Mouse (Mus musculus): ENCODE results near the gene Shank2. TPM values are rescaled to one million over a fixed set of nuclear protein-coding genes. Genes with fewer than 3 reads are reported as not detected.

Shank2 gene
- polyA plus RNA-seq, 1 experiment from 2014 or later, result 2.1 TPM

DNA sequence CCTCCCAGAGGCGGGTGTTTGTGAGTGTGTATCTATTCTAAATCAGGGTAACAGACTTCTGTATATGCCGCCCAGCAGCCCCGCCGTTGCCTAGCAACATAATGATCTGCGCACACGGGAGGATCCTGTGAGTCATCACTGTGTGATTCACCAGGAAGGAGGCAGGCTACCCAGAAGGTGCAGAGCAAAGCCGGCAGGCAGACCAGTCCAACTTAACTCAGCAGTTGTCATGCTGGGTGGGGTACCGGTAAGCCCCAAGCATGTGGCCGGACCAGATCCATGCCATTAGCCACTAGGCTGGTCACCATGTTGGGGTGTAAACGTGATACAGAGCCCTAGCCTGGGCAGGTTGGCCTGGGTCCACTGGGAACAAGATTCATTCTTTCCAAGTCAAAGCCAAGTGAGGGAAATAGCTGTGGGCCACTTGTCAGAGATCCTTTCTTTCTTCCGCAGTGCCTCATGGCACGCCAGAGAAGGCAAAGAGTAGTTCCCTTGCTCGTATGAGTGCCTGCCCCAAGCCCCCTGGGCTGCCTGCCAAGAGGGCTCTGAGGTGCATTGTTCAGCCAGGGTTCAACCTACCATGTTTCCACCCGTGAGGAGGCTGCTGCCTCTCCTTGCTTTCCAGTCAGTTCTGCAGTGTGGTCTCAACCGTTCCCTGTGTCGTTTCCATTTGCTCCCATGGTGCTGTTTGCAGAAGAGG, 416.1 kb downstream of the Shank2 start:
- no peak overlapping the region for H3K9ac ChIP-seq (ENCODE audit: low read length)
- H3K9me3 ChIP-seq (ENCODE audit: control insufficient read depth, low read length), result no peaks in the 10 kb centered on the region
- H3K36me3 ChIP-seq (ENCODE audit: control insufficient read depth, insufficient read depth, low read length), result no peaks in the 10 kb centered on the region
- no peak overlapping the region for H3K4me2 ChIP-seq (ENCODE audit: low read depth)
- peak; percentile 69 for ATAC-seq (ENCODE audit: insufficient read depth, low FRiP score, low TSS enrichment)
- 49% methylated on average over 16 of the region's 16 CpGs for WGBS
- H3K27me3 ChIP-seq (ENCODE audit: control insufficient read depth, insufficient read depth, low read length), result no peaks in the 10 kb centered on the region
- H3K27ac ChIP-seq (ENCODE audit: low read depth, low read length), result peak overlapping the region; percentile 50; the same call in 1 of the 2 replicates
- DNase-seq (ENCODE audit: low spot score), result peak; percentile 62
- peaks cover 8% of the 10 kb centered on the region; the same call in 1 of the 2 replicates for H3K4me1 ChIP-seq (ENCODE audit: control insufficient read depth, insufficient read depth, low read length)
- H3K4me3 ChIP-seq (ENCODE audit: low read depth, low read length), result no peak overlapping the region

GRCm38 (mm10) chr7:144420552-144420951, 418.8 kb downstream of the Shank2 start:
- H3K4me2 ChIP-seq (ENCODE audit: low read depth), result no peak overlapping the region
- H3K4me3 ChIP-seq (ENCODE audit: low read depth, low read length), result no peak overlapping the region
- H3K36me3 ChIP-seq (ENCODE audit: control insufficient read depth, insufficient read depth, low read length), result no peaks in the 10 kb centered on the region
- no peaks in the 10 kb centered on the region for H3K9me3 ChIP-seq (ENCODE audit: control insufficient read depth, low read length)
- WGBS, result 30% methylated on average over 16 of the region's 16 CpGs
- H3K27me3 ChIP-seq (ENCODE audit: control insufficient read depth, insufficient read depth, low read length), result no peaks in the 10 kb centered on the region
- no peak for DNase-seq (ENCODE audit: low spot score)
- H3K4me1 ChIP-seq (ENCODE audit: control insufficient read depth, insufficient read depth, low read length), result peaks cover 8% of the 10 kb centered on the region; the same call in 1 of the 2 replicates
- no peak overlapping the region for H3K27ac ChIP-seq (ENCODE audit: low read depth, low read length)
- H3K9ac ChIP-seq (ENCODE audit: low read length), result no peak overlapping the region
- no peak for ATAC-seq (ENCODE audit: insufficient read depth, low FRiP score, low TSS enrichment)

DNA sequence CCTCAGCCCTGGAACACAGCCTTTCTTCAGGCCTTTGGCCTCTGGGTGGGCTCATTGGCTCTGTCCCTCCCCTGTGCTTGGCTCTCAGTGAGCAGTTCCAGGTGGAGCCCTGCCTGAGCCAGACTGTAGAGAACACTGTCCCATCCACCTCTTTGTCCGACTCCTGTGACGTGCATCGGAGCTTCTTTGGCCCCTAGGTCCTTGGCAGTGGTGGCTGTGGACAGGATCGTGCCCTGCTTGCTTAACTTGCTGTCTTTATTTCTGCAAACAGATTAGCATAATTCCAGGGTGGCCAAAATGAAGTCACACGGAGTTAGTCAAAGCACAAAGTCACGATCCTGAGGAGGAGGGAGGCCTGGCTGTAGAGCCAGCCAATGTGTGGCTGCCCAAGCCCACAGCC, 419.8 kb downstream of the Shank2 start:
- no peaks in the 10 kb centered on the region for H3K9me3 ChIP-seq (ENCODE audit: control insufficient read depth, low read length)
- DNase-seq (ENCODE audit: low spot score) (no peak), ATAC-seq (ENCODE audit: insufficient read depth, low FRiP score, low TSS enrichment) (no peak)
- H3K4me1 ChIP-seq (ENCODE audit: control insufficient read depth, insufficient read depth, low read length), result peaks cover 8% of the 10 kb centered on the region; the same call in 1 of the 2 replicates
- no peak overlapping the region for H3K27ac ChIP-seq (ENCODE audit: low read depth, low read length)
- H3K4me2 ChIP-seq (ENCODE audit: low read depth), result no peak overlapping the region
- 73% methylated on average over 6 of the region's 6 CpGs for WGBS
- H3K9ac ChIP-seq (ENCODE audit: low read length), result no peak overlapping the region
- H3K36me3 ChIP-seq (ENCODE audit: control insufficient read depth, insufficient read depth, low read length), result no peaks in the 10 kb centered on the region
- no peak overlapping the region for H3K4me3 ChIP-seq (ENCODE audit: low read depth, low read length)
- no peaks in the 10 kb centered on the region for H3K27me3 ChIP-seq (ENCODE audit: control insufficient read depth, insufficient read depth, low read length)

DNA sequence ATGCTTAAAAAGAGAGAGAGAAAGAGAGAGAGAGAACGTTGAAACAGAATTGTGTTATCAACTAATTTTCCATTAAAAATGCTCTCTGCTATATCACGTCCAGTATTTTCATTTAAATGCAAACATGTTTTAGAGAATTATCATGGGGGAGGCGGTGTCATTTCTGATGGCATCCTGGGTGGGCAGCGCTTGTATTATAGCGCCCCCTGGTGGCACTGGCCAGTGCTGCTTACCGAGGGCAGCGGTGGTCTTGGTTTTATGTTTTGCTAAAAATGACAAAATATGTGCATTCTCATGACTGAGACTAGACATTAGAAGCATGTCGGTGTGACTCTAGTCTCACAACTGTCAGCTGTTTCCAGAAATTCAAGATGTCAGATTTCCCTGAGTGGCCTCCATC, 424.2 kb downstream of the Shank2 start:
- no peaks in the 10 kb centered on the region for H3K36me3 ChIP-seq (ENCODE audit: control insufficient read depth, insufficient read depth, low read length)
- peak; percentile 70 for DNase-seq (ENCODE audit: low spot score)
- 15% methylated on average over 8 of the region's 8 CpGs for WGBS
- H3K27me3 ChIP-seq (ENCODE audit: control insufficient read depth, insufficient read depth, low read length), result no peaks in the 10 kb centered on the region
- H3K9ac ChIP-seq (ENCODE audit: low read length), result no peak overlapping the region
- no peak overlapping the region for H3K4me3 ChIP-seq (ENCODE audit: low read depth, low read length)
- no peaks in the 10 kb centered on the region for H3K4me1 ChIP-seq (ENCODE audit: control insufficient read depth, insufficient read depth, low read length)
- H3K9me3 ChIP-seq (ENCODE audit: control insufficient read depth, low read length), result no peaks in the 10 kb centered on the region
- H3K4me2 ChIP-seq (ENCODE audit: low read depth), result no peak overlapping the region
- ATAC-seq (ENCODE audit: insufficient read depth, low FRiP score, low TSS enrichment), result no peak
- no peak overlapping the region for H3K27ac ChIP-seq (ENCODE audit: low read depth, low read length)

- Histone ChIP-seq H3K4me2 (ENCODE audit: low read depth) (no peak overlapping the region), H3K4me1 (ENCODE audit: control insufficient read depth, insufficient read depth, low read length) (no peaks in the 10 kb centered on the region), H3K9ac (ENCODE audit: low read length) (no peak overlapping the region), H3K4me3 (ENCODE audit: low read depth, low read length) (no peak overlapping the region), H3K36me3 (ENCODE audit: control insufficient read depth, insufficient read depth, low read length) (no peaks in the 10 kb centered on the region), H3K27ac (ENCODE audit: low read depth, low read length) (no peak overlapping the region), H3K9me3 (ENCODE audit: control insufficient read depth, low read length) (no peaks in the 10 kb centered on the region), H3K27me3 (ENCODE audit: control insufficient read depth, insufficient read depth, low read length) (no peaks in the 10 kb centered on the region)
- DNase-seq (ENCODE audit: low spot score) (no peak), ATAC-seq (ENCODE audit: insufficient read depth, low FRiP score, low TSS enrichment) (no peak)
- 84% methylated on average over 3 of the region's 3 CpGs for WGBS
Observed at GRCm38 (mm10) chr7:144426594-144426993, 424.9 kb downstream of the Shank2 start.

- DNase-seq (ENCODE audit: low spot score) (no peak), ATAC-seq (ENCODE audit: insufficient read depth, low FRiP score, low TSS enrichment) (no peak)
- Histone ChIP-seq H3K27ac (ENCODE audit: low read depth, low read length) (no peak overlapping the region), H3K9ac (ENCODE audit: low read length) (no peak overlapping the region), H3K9me3 (ENCODE audit: control insufficient read depth, low read length) (no peaks in the 10 kb centered on the region), H3K36me3 (ENCODE audit: control insufficient read depth, insufficient read depth, low read length) (no peaks in the 10 kb centered on the region), H3K4me2 (ENCODE audit: low read depth) (no peak overlapping the region), H3K4me3 (ENCODE audit: low read depth, low read length) (no peak overlapping the region), H3K4me1 (ENCODE audit: control insufficient read depth, insufficient read depth, low read length) (no peaks in the 10 kb centered on the region), H3K27me3 (ENCODE audit: control insufficient read depth, insufficient read depth, low read length) (no peaks in the 10 kb centered on the region)
- 77% methylated on average over 3 of the region's 3 CpGs for WGBS
Observed at GRCm38 (mm10) chr7:144427460-144427859, 425.7 kb downstream of the Shank2 start.

DNA sequence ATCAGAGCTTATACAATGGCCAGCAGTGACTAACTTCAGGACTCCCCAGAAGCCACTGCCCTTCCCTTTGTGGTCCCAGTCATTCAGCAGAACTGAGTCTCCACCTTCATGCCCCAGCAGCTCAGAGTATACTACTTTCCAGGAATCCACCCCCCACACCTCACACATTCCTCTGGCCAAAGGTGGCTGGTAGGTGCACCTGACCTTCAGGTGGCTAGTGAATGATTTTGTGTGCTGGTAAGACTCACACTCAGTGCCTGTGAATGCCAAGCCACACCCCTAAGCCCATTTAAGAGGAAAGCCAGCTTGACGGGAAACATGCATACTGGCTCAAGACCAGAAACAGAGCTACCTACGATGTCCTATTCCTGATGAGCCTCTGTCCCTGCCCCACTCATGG, 431.2 kb downstream of the Shank2 start:
- no peaks in the 10 kb centered on the region for H3K4me1 ChIP-seq (ENCODE audit: control insufficient read depth, insufficient read depth, low read length)
- H3K9ac ChIP-seq (ENCODE audit: low read length), result no peak overlapping the region
- WGBS, result 79% methylated on average over 2 of the region's 2 CpGs
- H3K9me3 ChIP-seq (ENCODE audit: control insufficient read depth, low read length), result no peaks in the 10 kb centered on the region
- H3K4me3 ChIP-seq (ENCODE audit: low read depth, low read length), result no peak overlapping the region
- ATAC-seq (ENCODE audit: insufficient read depth, low FRiP score, low TSS enrichment) (no peak), DNase-seq (ENCODE audit: low spot score) (no peak)
- no peaks in the 10 kb centered on the region for H3K27me3 ChIP-seq (ENCODE audit: control insufficient read depth, insufficient read depth, low read length)
- H3K4me2 ChIP-seq (ENCODE audit: low read depth), result no peak overlapping the region
- H3K27ac ChIP-seq (ENCODE audit: low read depth, low read length), result no peak overlapping the region
- peaks cover 6% of the 10 kb centered on the region for H3K36me3 ChIP-seq (ENCODE audit: control insufficient read depth, insufficient read depth, low read length)

GRCm38 (mm10) chr7:144438811-144439210, 437.1 kb downstream of the Shank2 start:
- Histone ChIP-seq H3K4me2 (ENCODE audit: low read depth) (no peak overlapping the region), H3K9ac (ENCODE audit: low read length) (no peak overlapping the region), H3K27ac (ENCODE audit: low read depth, low read length) (no peak overlapping the region), H3K36me3 (ENCODE audit: control insufficient read depth, insufficient read depth, low read length) (peaks cover 34% of the 10 kb centered on the region), H3K9me3 (ENCODE audit: control insufficient read depth, low read length) (no peaks in the 10 kb centered on the region), H3K4me1 (ENCODE audit: control insufficient read depth, insufficient read depth, low read length) (no peaks in the 10 kb centered on the region), H3K4me3 (ENCODE audit: low read depth, low read length) (no peak overlapping the region), H3K27me3 (ENCODE audit: control insufficient read depth, insufficient read depth, low read length) (no peaks in the 10 kb centered on the region)
- 98% methylated on average over 7 of the region's 7 CpGs for WGBS
- ATAC-seq (ENCODE audit: insufficient read depth, low FRiP score, low TSS enrichment) (no peak), DNase-seq (ENCODE audit: low spot score) (no peak)

GRCm38 (mm10) chr7:144441466-144441865, 439.7 kb downstream of the Shank2 start:
- H3K4me2 ChIP-seq (ENCODE audit: low read depth), result no peak overlapping the region
- no peak for ATAC-seq (ENCODE audit: insufficient read depth, low FRiP score, low TSS enrichment)
- no peaks in the 10 kb centered on the region for H3K4me1 ChIP-seq (ENCODE audit: control insufficient read depth, insufficient read depth, low read length)
- H3K9ac ChIP-seq (ENCODE audit: low read length), result no peak overlapping the region
- H3K9me3 ChIP-seq (ENCODE audit: control insufficient read depth, low read length), result no peaks in the 10 kb centered on the region
- H3K36me3 ChIP-seq (ENCODE audit: control insufficient read depth, insufficient read depth, low read length), result peaks cover 40% of the 10 kb centered on the region
- H3K27me3 ChIP-seq (ENCODE audit: control insufficient read depth, insufficient read depth, low read length), result no peaks in the 10 kb centered on the region
- DNase-seq (ENCODE audit: low spot score), result no peak
- H3K27ac ChIP-seq (ENCODE audit: low read depth, low read length), result no peak overlapping the region
- 96% methylated on average over 11 of the region's 11 CpGs for WGBS
- H3K4me3 ChIP-seq (ENCODE audit: low read depth, low read length), result no peak overlapping the region

All from neural tube, embryonic 11.5 days (tissue).